Mouse (Mus musculus) heart, embryonic 14.5 days (tissue): Measurements from ENCODE around the gene Hnrnpc. TPM values are rescaled to one million over a fixed set of nuclear protein-coding genes. Genes with fewer than 3 reads are reported as not detected.
A peak's percentile ranks its signal among the peaks of the same experiment; 100 is the strongest.

ENCODE experiments used
- ATAC-seq: fragments of 200-750 bp; cut with Nextera tagmentation; 2 replicates; pipeline ENCODE4 v1.8.0; 2017; ENCODE audit warnings: low read depth, moderate TSS enrichment; ENCODE audit not compliant: insufficient number of reproducible peaks, insufficient read depth, low FRiP score
- H3K27ac ChIP-seq, 2 experiments: fragments of 200-500 bp in 1 of 2; fragments of 300-500 bp in 1 of 2; sonication (generic) in 1 of 2; replicated peaks in 1 of 2; 2 replicates each; pipeline ENCODE4 v1.5.1; 2012 to 2014; ENCODE audit warnings: low read depth in 2 of 2, low read length in 2 of 2, control low read depth in 1 of 2, mild to moderate bottlenecking in 1 of 2, mixed read lengths in 1 of 2; ENCODE audit not compliant: control insufficient read depth in 1 of 2, insufficient read depth in 1 of 2
- H3K27me3 ChIP-seq: fragments of 300-500 bp; sonication (generic); 2 replicates; pipeline ENCODE4 v1.6.1; 2014; ENCODE audit warnings: mild to moderate bottlenecking, low read length, control low read depth; ENCODE audit not compliant: control insufficient read depth, insufficient read depth
- H3K36me3 ChIP-seq: fragments of 300-500 bp; sonication (generic); 2 replicates; pipeline ENCODE4 v1.6.1; 2014; ENCODE audit warnings: mild to moderate bottlenecking, control low read depth, low read length, mixed read lengths; ENCODE audit not compliant: control insufficient read depth, insufficient read depth
- H3K4me1 ChIP-seq, 2 experiments: fragments of 200-500 bp in 1 of 2; fragments of 300-500 bp in 1 of 2; sonication (generic) in 1 of 2; 2 replicates each; pipeline ENCODE4 v1.6.1; 2012 to 2014; ENCODE audit warnings: low read length in 2 of 2, control low read depth in 1 of 2, mixed read lengths in 1 of 2; ENCODE audit not compliant: control insufficient read depth in 2 of 2, insufficient read depth in 2 of 2
- H3K4me2 ChIP-seq: fragments of 300-500 bp; sonication (generic); 2 replicates; pipeline ENCODE4 v1.6.1; 2014; ENCODE audit warnings: mild to moderate bottlenecking, low read length
- H3K4me3 ChIP-seq, 2 experiments: fragments of 200-500 bp in 1 of 2; fragments of 300-500 bp in 1 of 2; sonication (generic) in 1 of 2; 2 replicates each; pipeline ENCODE4 v1.5.1; 2012 to 2014; ENCODE audit warnings: low read length in 2 of 2, mild to moderate bottlenecking in 2 of 2, control low read depth in 1 of 2, low read depth in 1 of 2, moderate library complexity in 1 of 2; ENCODE audit not compliant: control insufficient read depth in 1 of 2, insufficient read depth in 1 of 2
- H3K9ac ChIP-seq: fragments of 300-500 bp; sonication (generic); 2 replicates; pipeline ENCODE4 v1.6.1; 2014; ENCODE audit warnings: mild to moderate bottlenecking, low read length
- H3K9me3 ChIP-seq: fragments of 300-500 bp; sonication (generic); 2 replicates; pipeline ENCODE4 v1.6.1; 2016; ENCODE audit warnings: low read length, control low read depth; ENCODE audit not compliant: control insufficient read depth
- WGBS: fragments of 180-500 bp; shearing (Covaris S2); extraction: QIAGEN DNeasy Blood & Tissue Kit; methylation state at CpG from one replicate; pipeline ENCODE4 v1.1.7; 2014; 5-methylcytosine and 5-hydroxymethylcytosine counted together
- polyA plus RNA-seq: library from polyadenylated mRNA; unstranded; fragments of >200 nt; fragmentation: Nextera tagmentation; extraction: Ambion mirVana; gene quantifications from 2 replicates; pipeline ENCODE4 v1.2.1, GENCODE M21; 2014

Hnrnpc gene
- polyA plus RNA-seq, 1 experiment from 2014 or later, result 352 TPM

GRCm38 (mm10) chr14:52117241-52117640 lies 13.4 kb upstream of the Hnrnpc start:
- WGBS, result 98% methylated on average over 5 of the region's 5 CpGs
- Histone ChIP-seq H3K27me3 (no peaks in the 10 kb centered on the region), H3K36me3 (no peaks in the 10 kb centered on the region), H3K9me3 (no peaks in the 10 kb centered on the region), H3K4me1 (0 out of 4 replicates have a peak, but pooled peaks cover 0 to 3% of the 10 kb centered on the region in 2 experiments), H3K4me2 (no peak overlapping the region), H3K27ac (no peak overlapping the region), H3K9ac (no peak overlapping the region), H3K4me3 (no peak overlapping the region)
- ATAC-seq, result no peak

- Histone ChIP-seq H3K4me2 (no peak overlapping the region), H3K4me1 (0 out of 4 replicates have a peak, but pooled peaks cover 0 to 3% of the 10 kb centered on the region in 2 experiments), H3K36me3 (no peaks in the 10 kb centered on the region), H3K9me3 (no peaks in the 10 kb centered on the region), H3K9ac (no peak overlapping the region), H3K27me3 (no peaks in the 10 kb centered on the region), H3K27ac (no peak overlapping the region), H3K4me3 (no peak overlapping the region)
- ATAC-seq, result no peak
- 87% methylated on average over 1 of the region's 1 CpGs for WGBS
These were observed 10.3 kb upstream of the Hnrnpc start for GRCm38 (mm10) chr14:52114101-52114500.

GRCm38 (mm10) chr14:52110346-52110745 lies 6.5 kb upstream of the Hnrnpc start, which contains the start of gene Rpgrip1:
Rpgrip1 (plus strand) TSS chr14:52110704.
- Histone ChIP-seq H3K27ac (no peak within 1 kb of the TSS), H3K4me3 (no peak within 1 kb of the TSS), H3K36me3 (no peaks in the 10 kb centered on the region), H3K9me3 (no peaks in the 10 kb centered on the region), H3K4me1 (peaks cover 8 to 13% of the 10 kb centered on the region in 2 experiments; a peak in 3 of 4 replicates), H3K27me3 (no peaks in the 10 kb centered on the region), H3K9ac (no peak within 1 kb of the TSS), H3K4me2 (no peak within 1 kb of the TSS)
- ATAC-seq, result no peak
- WGBS, result 91% methylated on average over 4 of the region's 4 CpGs

GRCm38 (mm10) chr14:52108025-52108424 lies 4.2 kb upstream of the Hnrnpc start:
- no peak overlapping the region for H3K4me2 ChIP-seq
- H3K9ac ChIP-seq, result no peak overlapping the region
- WGBS, result 79% methylated on average over 2 of the region's 2 CpGs
- no peak overlapping the region for H3K27ac ChIP-seq
- peaks cover 8 to 13% of the 10 kb centered on the region in 2 experiments; a peak in 3 of 4 replicates for H3K4me1 ChIP-seq
- H3K27me3 ChIP-seq, result no peaks in the 10 kb centered on the region
- ATAC-seq, result no peak
- H3K4me3 ChIP-seq, result no peak overlapping the region
- H3K36me3 ChIP-seq, result no peaks in the 10 kb centered on the region
- no peaks in the 10 kb centered on the region for H3K9me3 ChIP-seq

- H3K4me1 ChIP-seq, result peaks cover 8 to 19% of the 10 kb centered on the region in 2 experiments
- H3K9ac ChIP-seq, result peak overlapping the region; percentile 49; the same call in 1 of the 2 replicates
- no peaks in the 10 kb centered on the region for H3K9me3 ChIP-seq
- H3K4me3 ChIP-seq, result no peak overlapping the region
- H3K27me3 ChIP-seq, result no peaks in the 10 kb centered on the region
- peak overlapping the region; percentile 47 for H3K4me2 ChIP-seq
- peak overlapping the region; percentile 83 to 90 for H3K27ac ChIP-seq
- ATAC-seq, result no peak
- 13% methylated on average over 10 of the region's 10 CpGs for WGBS
- peaks cover 6% of the 10 kb centered on the region for H3K36me3 ChIP-seq
These were observed 2.9 kb upstream of the Hnrnpc start for GRCm38 (mm10) chr14:52106741-52107140.

GRCm38 (mm10) chr14:52105308-52105707 lies 1.5 kb upstream of the Hnrnpc start:
- peak overlapping the region in 1 of 2 experiments; percentile 95; a peak in 1 of 4 replicates for H3K27ac ChIP-seq
- 85% methylated on average over 2 of the region's 2 CpGs for WGBS
- peaks cover 10 to 32% of the 10 kb centered on the region in 2 experiments for H3K4me1 ChIP-seq
- no peaks in the 10 kb centered on the region for H3K27me3 ChIP-seq
- H3K4me2 ChIP-seq, result no peak overlapping the region
- ATAC-seq, result no peak
- H3K9ac ChIP-seq, result no peak overlapping the region
- no peak overlapping the region for H3K4me3 ChIP-seq
- H3K36me3 ChIP-seq, result peaks cover 15% of the 10 kb centered on the region
- H3K9me3 ChIP-seq, result no peaks in the 10 kb centered on the region

- 0 out of 2 replicates have a peak, but pooled peaks have one; percentile 1 for ATAC-seq
- Histone ChIP-seq H3K4me3 (peak overlapping the region; percentile 31 to 34), H3K4me1 (peaks cover 10 to 36% of the 10 kb centered on the region in 2 experiments), H3K9me3 (no peaks in the 10 kb centered on the region), H3K36me3 (peaks cover 16% of the 10 kb centered on the region), H3K4me2 (peak overlapping the region; percentile 77), H3K27me3 (no peaks in the 10 kb centered on the region), H3K9ac (peak overlapping the region; percentile 73), H3K27ac (peak overlapping the region; percentile 92 to 95)
- WGBS, result 42% methylated on average over 7 of the region's 7 CpGs
These were observed 953 bp upstream of the Hnrnpc start for GRCm38 (mm10) chr14:52104677-52105285.
